In genomic region chr7:65389539-65389938, GRCm38 (mm10) we compare ENCODE assay signal across 23 mouse cellular contexts.
"Had no signal": no experiment of that assay in that cellular context is flagged by ENCODE, and none has a peak within 500 bp of the region (broad histone marks: within the 10 kb centered on the region; RNA-seq: fewer than 3 reads in every experiment).

No protein-coding gene starts in this region.

- H3K9ac ChIP-seq: heart, embryonic 13.5 days; heart, embryonic 15.5 days; hindbrain, embryonic 13.5 days; hindbrain, embryonic 15.5 days; kidney, embryonic 15.5 days; limb, embryonic 12.5 days; liver, embryonic 13.5 days; liver, embryonic 15.5 days; liver, postnatal 0 days had no signal

- H3K9me3 ChIP-seq: heart, embryonic 13.5 days; heart, embryonic 15.5 days; hindbrain, embryonic 13.5 days; hindbrain, embryonic 15.5 days; kidney, embryonic 15.5 days; limb, embryonic 10.5 days; limb, embryonic 12.5 days; liver, embryonic 13.5 days; liver, embryonic 15.5 days had no signal

- H3K27me3 ChIP-seq: heart, embryonic 13.5 days; heart, embryonic 15.5 days; hindbrain, embryonic 13.5 days; hindbrain, embryonic 15.5 days; kidney, embryonic 15.5 days; limb, embryonic 12.5 days had no signal

- H3K4me3 ChIP-seq: heart, embryonic 13.5 days; heart, embryonic 15.5 days; hindbrain, embryonic 13.5 days; hindbrain, embryonic 15.5 days; kidney, embryonic 15.5 days; limb, embryonic 10.5 days; limb, embryonic 12.5 days; liver, embryonic 13.5 days; liver, embryonic 15.5 days had no signal

- ATAC-seq: hindbrain, postnatal 0 days; intestine, embryonic 16.5 days; liver, postnatal 0 days had no signal

- DNase-seq: gastrocnemius, postnatal 14 days; gastrocnemius, postnatal 36 days; heart, postnatal 14 days; heart, postnatal 36 days; kidney, adult 11 months; kidney, adult 2 months; kidney, adult 9 months; kidney, postnatal 14 days; kidney, postnatal 4 days; liver; liver, embryonic 13.5 days; liver, postnatal 0 days had no signal

- H3K36me3 ChIP-seq: heart, embryonic 13.5 days; heart, embryonic 15.5 days; hindbrain, embryonic 13.5 days; hindbrain, embryonic 15.5 days; kidney, embryonic 15.5 days; limb, embryonic 10.5 days; limb, embryonic 12.5 days; liver, embryonic 13.5 days; liver, embryonic 15.5 days had no signal

- H3K27ac ChIP-seq: heart, embryonic 13.5 days; hindbrain, embryonic 13.5 days; kidney, embryonic 15.5 days; kidney, postnatal 0 days; limb, embryonic 10.5 days; limb, embryonic 12.5 days; liver, embryonic 13.5 days; liver, embryonic 15.5 days had no signal
